Mouse (Mus musculus) heart, embryonic 15.5 days (tissue): ENCODE results near the gene Myt1l. TPM values are rescaled to one million over a fixed set of nuclear protein-coding genes. Genes with fewer than 3 reads are reported as not detected.

Source experiments
- ATAC-seq: fragments of 200-750 bp; cut with Nextera tagmentation; replicated peaks from 2 replicates; pipeline ENCODE4 v1.8.0; 2017; ENCODE audit warnings: low read depth, moderate TSS enrichment; ENCODE audit not compliant: insufficient number of reproducible peaks, insufficient read depth, low FRiP score
- H3K27ac ChIP-seq: fragments of 300-500 bp; sonication (generic); 2 replicates; pipeline ENCODE4 v1.5.1; 2015; ENCODE audit warnings: mild to moderate bottlenecking, inconsistent platforms
- H3K27me3 ChIP-seq: fragments of 300-500 bp; sonication (generic); 2 replicates; pipeline ENCODE4 v1.6.1; 2015; ENCODE audit warnings: inconsistent platforms
- H3K36me3 ChIP-seq: fragments of 300-500 bp; sonication (generic); 2 replicates; pipeline ENCODE4 v1.6.1; 2015; ENCODE audit warnings: mild to moderate bottlenecking, inconsistent platforms
- H3K4me1 ChIP-seq: fragments of 300-500 bp; sonication (generic); replicated peaks from 2 replicates; pipeline ENCODE4 v1.6.1; 2015; ENCODE audit warnings: inconsistent platforms
- H3K4me2 ChIP-seq: fragments of 300-500 bp; sonication (generic); 2 replicates; pipeline ENCODE4 v1.6.1; 2015; ENCODE audit warnings: inconsistent platforms, mild to moderate bottlenecking, moderate library complexity
- H3K4me3 ChIP-seq: fragments of 300-500 bp; sonication (generic); 2 replicates; pipeline ENCODE4 v1.5.1; 2015; ENCODE audit warnings: mild to moderate bottlenecking, inconsistent platforms
- H3K9ac ChIP-seq: fragments of 300-500 bp; sonication (generic); 2 replicates; pipeline ENCODE4 v1.6.1; 2015; ENCODE audit warnings: mild to moderate bottlenecking, inconsistent platforms
- H3K9me3 ChIP-seq: fragments of 300-500 bp; sonication (generic); replicated peaks from 2 replicates; pipeline ENCODE4 v1.6.1; 2016; ENCODE audit warnings: inconsistent platforms
- WGBS: fragments of 180-500 bp; shearing (Covaris S2); methylation state at CpG from one replicate; pipeline ENCODE4 v1.1.7; 2015; ENCODE audit warnings: mixed read lengths; 5-methylcytosine and 5-hydroxymethylcytosine counted together
- polyA plus RNA-seq: library from polyadenylated mRNA; unstranded; fragments of >200 nt; fragmentation: Nextera tagmentation; extraction: Ambion mirVana; gene quantifications from 2 replicates; pipeline ENCODE4 v1.2.1, GENCODE M21; 2015

Myt1l gene
- polyA plus RNA-seq, 1 experiment from 2014 or later: 0.05 TPM

GRCm38 (mm10) chr12:29728294-29728693, 200.1 kb downstream of the Myt1l start:
- no peak for ATAC-seq
- no peak overlapping the region for H3K27ac ChIP-seq
- H3K4me1 ChIP-seq: no peaks in the 10 kb centered on the region
- H3K36me3 ChIP-seq: no peaks in the 10 kb centered on the region
- no peak overlapping the region for H3K4me2 ChIP-seq
- WGBS: 80% methylated on average over 2 of the region's 2 CpGs
- no peaks in the 10 kb centered on the region for H3K27me3 ChIP-seq
- H3K9ac ChIP-seq: no peak overlapping the region
- no peaks in the 10 kb centered on the region for H3K9me3 ChIP-seq
- H3K4me3 ChIP-seq: no peak overlapping the region

DNA sequence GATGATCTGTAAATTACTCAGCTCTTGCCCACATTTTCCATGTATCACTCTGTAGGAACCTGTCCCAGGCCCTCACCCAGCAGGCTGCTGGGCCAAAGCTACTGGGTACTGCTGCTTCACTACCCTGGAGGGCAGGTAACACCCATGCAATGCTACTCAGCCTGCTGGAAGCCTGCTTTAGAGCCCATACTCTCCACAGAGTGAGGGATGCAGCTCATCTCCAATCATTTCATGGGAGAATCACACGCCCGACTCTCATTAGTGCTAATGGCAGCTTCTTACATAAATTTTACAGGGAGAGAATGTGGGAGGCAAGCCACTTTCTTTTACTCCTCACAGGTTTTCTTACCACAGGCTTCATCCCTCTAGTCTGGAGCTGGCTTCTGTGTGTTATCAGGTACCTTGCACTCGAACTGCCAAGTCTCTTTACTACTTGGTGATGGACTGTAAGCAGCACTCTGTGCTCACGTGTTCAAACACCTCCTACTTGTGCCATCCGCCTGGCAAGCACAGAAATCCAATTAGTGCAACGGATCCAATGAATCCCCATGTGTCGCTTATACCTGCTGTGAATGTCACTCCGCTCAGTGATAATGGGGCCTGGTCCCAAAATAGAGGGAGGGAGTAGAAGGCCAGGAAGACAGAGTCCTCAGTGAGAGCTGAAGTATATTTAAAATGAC, 212.3 kb downstream of the Myt1l start:
- no peaks in the 10 kb centered on the region for H3K27me3 ChIP-seq

DNA sequence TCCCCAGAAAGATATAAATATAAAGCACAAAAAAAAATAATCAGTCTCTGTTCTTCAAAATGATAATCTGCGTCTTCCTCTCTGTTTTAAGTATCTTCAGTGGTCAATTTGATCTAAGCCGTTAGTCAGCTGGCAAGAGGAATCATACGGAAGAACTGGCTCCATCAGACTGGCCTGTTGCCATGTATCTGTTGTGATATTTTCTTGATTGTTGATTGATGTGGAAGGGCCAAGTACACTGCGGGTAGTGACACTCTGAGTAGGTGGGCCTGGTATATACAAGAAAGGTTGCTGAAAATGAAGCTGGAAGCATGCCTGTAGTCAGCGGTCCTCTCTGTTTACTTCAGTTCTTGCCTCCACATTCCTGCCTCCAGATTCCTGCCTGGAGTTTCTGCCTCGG, 213.0 kb downstream of the Myt1l start:
- no peak overlapping the region for H3K9ac ChIP-seq
- H3K4me1 ChIP-seq: no peaks in the 10 kb centered on the region
- no peak overlapping the region for H3K4me2 ChIP-seq
- H3K9me3 ChIP-seq: no peaks in the 10 kb centered on the region
- WGBS: 82% methylated on average over 6 of the region's 6 CpGs
- H3K4me3 ChIP-seq: no peak overlapping the region
- H3K27me3 ChIP-seq: no peaks in the 10 kb centered on the region
- ATAC-seq: no peak
- no peak overlapping the region for H3K27ac ChIP-seq
- no peaks in the 10 kb centered on the region for H3K36me3 ChIP-seq

More for the DNA sequence above, 212.3 kb downstream of the Myt1l start:
- no peaks in the 10 kb centered on the region for H3K36me3 ChIP-seq
- H3K4me3 ChIP-seq: no peak overlapping the region
- no peaks in the 10 kb centered on the region for H3K4me1 ChIP-seq
- no peak overlapping the region for H3K27ac ChIP-seq
- H3K4me2 ChIP-seq: no peak overlapping the region
- H3K9me3 ChIP-seq: no peaks in the 10 kb centered on the region
- no peak overlapping the region for H3K9ac ChIP-seq
- WGBS: 61% methylated on average over 8 of the region's 8 CpGs
- no peak for ATAC-seq

GRCm38 (mm10) chr12:29750604-29751128, 222.5 kb downstream of the Myt1l start:
- Histone ChIP-seq H3K4me1 (no peaks in the 10 kb centered on the region), H3K4me2 (no peak overlapping the region), H3K4me3 (no peak overlapping the region), H3K9ac (no peak overlapping the region), H3K36me3 (no peaks in the 10 kb centered on the region), H3K27me3 (no peaks in the 10 kb centered on the region), H3K27ac (no peak overlapping the region), H3K9me3 (no peaks in the 10 kb centered on the region)
- WGBS: 78% methylated on average over 4 of the region's 4 CpGs
- no peak for ATAC-seq

GRCm38 (mm10) chr12:29755086-29755871, 227.1 kb downstream of the Myt1l start:
- no peak for ATAC-seq
- Histone ChIP-seq H3K4me3 (no peak overlapping the region), H3K36me3 (no peaks in the 10 kb centered on the region), H3K4me1 (no peaks in the 10 kb centered on the region), H3K27me3 (no peaks in the 10 kb centered on the region), H3K9me3 (no peaks in the 10 kb centered on the region), H3K4me2 (no peak overlapping the region), H3K27ac (no peak overlapping the region), H3K9ac (no peak overlapping the region)
- 69% methylated on average over 5 of the region's 5 CpGs for WGBS

DNA sequence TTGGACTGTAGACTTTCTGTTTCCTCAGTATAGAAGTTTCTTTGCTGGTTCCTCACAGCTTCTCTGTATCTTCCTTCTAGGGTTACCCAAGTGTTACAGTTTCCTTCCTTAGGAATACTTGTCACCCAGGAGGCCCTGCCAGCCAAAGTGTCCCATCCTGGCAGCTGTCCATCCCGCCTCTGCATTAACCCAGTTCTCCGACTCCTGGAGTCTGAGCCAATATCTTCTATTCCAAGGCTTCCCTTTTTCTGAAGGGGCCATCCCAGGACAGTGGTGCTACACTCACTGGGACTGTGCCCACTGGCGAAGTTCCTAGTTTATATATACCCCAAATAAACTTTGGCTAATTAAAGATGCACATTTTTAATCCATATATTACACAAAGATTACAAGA, 227.7 kb downstream of the Myt1l start:
- Histone ChIP-seq H3K4me2 (no peak overlapping the region), H3K4me3 (no peak overlapping the region), H3K27ac (no peak overlapping the region), H3K36me3 (no peaks in the 10 kb centered on the region), H3K27me3 (no peaks in the 10 kb centered on the region), H3K9ac (no peak overlapping the region), H3K4me1 (no peaks in the 10 kb centered on the region), H3K9me3 (no peaks in the 10 kb centered on the region)
- no peak for ATAC-seq
- 75% methylated on average over 3 of the region's 3 CpGs for WGBS

DNA sequence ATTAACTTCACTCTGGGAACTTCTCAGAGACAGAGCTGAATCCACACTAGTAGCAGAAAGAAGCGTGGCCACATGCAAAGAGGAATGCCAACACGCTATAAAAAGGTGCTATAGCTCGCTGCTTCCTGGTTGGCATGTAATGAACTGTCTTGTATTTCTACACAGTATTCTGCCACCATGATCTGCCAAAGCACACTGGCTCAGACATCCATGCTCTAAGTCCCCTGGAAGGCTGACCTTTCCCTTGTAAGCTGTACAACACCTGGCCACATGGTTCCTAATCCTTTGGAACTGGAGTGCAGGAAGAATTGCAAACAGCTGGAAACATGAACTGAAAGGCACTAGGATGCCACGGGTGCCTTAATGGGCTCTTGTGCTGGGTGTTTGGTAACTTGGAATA, 232.4 kb downstream of the Myt1l start:
- Histone ChIP-seq H3K4me1 (no peaks in the 10 kb centered on the region), H3K4me2 (no peak overlapping the region), H3K27ac (no peak overlapping the region), H3K4me3 (no peak overlapping the region), H3K9ac (no peak overlapping the region), H3K27me3 (no peaks in the 10 kb centered on the region), H3K9me3 (no peaks in the 10 kb centered on the region), H3K36me3 (no peaks in the 10 kb centered on the region)
- 68% methylated on average over 4 of the region's 4 CpGs for WGBS
- ATAC-seq: no peak

DNA sequence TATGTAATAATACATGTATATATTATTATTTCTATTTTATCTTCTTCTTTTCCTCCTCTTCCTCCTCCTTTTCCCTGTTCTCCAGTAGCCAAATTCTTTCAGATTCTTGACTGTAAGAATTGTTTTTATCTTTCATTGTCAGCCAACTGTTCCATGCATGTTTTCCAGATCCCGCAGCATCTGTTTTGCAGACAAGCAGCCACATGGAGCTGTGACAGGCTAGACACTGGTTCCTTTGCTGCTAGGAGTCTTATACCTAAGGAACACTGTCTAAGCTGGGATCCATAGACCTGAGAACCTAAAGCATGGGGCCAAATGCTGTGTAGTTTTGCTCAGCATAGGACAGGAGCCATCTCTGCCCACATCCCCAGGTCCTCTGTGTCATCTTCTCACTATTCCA, 238.0 kb downstream of the Myt1l start:
- H3K9me3 ChIP-seq: no peaks in the 10 kb centered on the region
- H3K4me1 ChIP-seq: no peaks in the 10 kb centered on the region
- no peaks in the 10 kb centered on the region for H3K27me3 ChIP-seq
- 89% methylated on average over 1 of the region's 1 CpGs for WGBS
- H3K27ac ChIP-seq: no peak overlapping the region
- no peak overlapping the region for H3K4me3 ChIP-seq
- no peak overlapping the region for H3K4me2 ChIP-seq
- no peak overlapping the region for H3K9ac ChIP-seq
- no peaks in the 10 kb centered on the region for H3K36me3 ChIP-seq
- ATAC-seq: no peak

GRCm38 (mm10) chr12:29771791-29772190, 243.6 kb downstream of the Myt1l start:
- Histone ChIP-seq H3K4me2 (no peak overlapping the region), H3K27me3 (no peaks in the 10 kb centered on the region), H3K36me3 (no peaks in the 10 kb centered on the region), H3K4me3 (no peak overlapping the region), H3K4me1 (no peaks in the 10 kb centered on the region), H3K9me3 (no peaks in the 10 kb centered on the region), H3K9ac (no peak overlapping the region), H3K27ac (no peak overlapping the region)
- ATAC-seq: no peak
- 67% methylated on average over 3 of the region's 3 CpGs for WGBS

DNA sequence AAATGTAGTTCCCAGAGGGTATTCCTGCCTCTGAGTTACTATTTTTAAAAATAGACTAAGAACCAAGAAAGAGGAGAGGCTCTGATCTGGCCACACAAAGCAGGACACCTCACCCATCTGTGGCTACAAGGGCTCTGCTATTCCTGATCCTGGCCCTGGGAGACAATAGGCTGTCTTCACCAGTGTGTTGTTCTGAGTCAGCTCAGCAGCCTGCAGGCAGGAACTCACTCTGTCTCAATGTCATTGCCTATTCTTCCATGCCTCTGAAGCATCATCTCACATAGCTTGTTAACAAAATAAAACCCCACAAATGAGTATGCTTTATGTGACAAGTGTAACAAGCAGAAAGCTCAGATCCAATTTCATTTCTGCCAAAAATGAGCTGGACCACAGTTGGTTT, 244.2 kb downstream of the Myt1l start:
- no peaks in the 10 kb centered on the region for H3K27me3 ChIP-seq
- no peak for ATAC-seq
- H3K9ac ChIP-seq: no peak overlapping the region
- no peaks in the 10 kb centered on the region for H3K4me1 ChIP-seq
- no peak overlapping the region for H3K4me2 ChIP-seq
- H3K9me3 ChIP-seq: no peaks in the 10 kb centered on the region
- H3K36me3 ChIP-seq: no peaks in the 10 kb centered on the region
- no peak overlapping the region for H3K27ac ChIP-seq
- no peak overlapping the region for H3K4me3 ChIP-seq

- 64% methylated on average over 2 of the region's 2 CpGs for WGBS
Measured at GRCm38 (mm10) chr12:29778901-29779300, 250.7 kb downstream of the Myt1l start.

More at GRCm38 (mm10) chr12:29778901-29779300, 250.7 kb downstream of the Myt1l start:
- no peaks in the 10 kb centered on the region for H3K36me3 ChIP-seq
- H3K27me3 ChIP-seq: no peaks in the 10 kb centered on the region
- no peak overlapping the region for H3K9ac ChIP-seq
- no peaks in the 10 kb centered on the region for H3K4me1 ChIP-seq
- no peak overlapping the region for H3K4me3 ChIP-seq
- no peak overlapping the region for H3K4me2 ChIP-seq
- ATAC-seq: no peak
- H3K27ac ChIP-seq: no peak overlapping the region
- H3K9me3 ChIP-seq: no peaks in the 10 kb centered on the region
